Mouse (Mus musculus): ENCODE measurements around the gene Ramp1. TPM values are rescaled to one million over a fixed set of nuclear protein-coding genes. Genes with fewer than 3 reads are reported as not detected.

The Ramp1 gene
- 59.0 and 60.6 TPM in 2 replicates for polyA plus RNA-seq (2012; rRNA removed)

DNA sequence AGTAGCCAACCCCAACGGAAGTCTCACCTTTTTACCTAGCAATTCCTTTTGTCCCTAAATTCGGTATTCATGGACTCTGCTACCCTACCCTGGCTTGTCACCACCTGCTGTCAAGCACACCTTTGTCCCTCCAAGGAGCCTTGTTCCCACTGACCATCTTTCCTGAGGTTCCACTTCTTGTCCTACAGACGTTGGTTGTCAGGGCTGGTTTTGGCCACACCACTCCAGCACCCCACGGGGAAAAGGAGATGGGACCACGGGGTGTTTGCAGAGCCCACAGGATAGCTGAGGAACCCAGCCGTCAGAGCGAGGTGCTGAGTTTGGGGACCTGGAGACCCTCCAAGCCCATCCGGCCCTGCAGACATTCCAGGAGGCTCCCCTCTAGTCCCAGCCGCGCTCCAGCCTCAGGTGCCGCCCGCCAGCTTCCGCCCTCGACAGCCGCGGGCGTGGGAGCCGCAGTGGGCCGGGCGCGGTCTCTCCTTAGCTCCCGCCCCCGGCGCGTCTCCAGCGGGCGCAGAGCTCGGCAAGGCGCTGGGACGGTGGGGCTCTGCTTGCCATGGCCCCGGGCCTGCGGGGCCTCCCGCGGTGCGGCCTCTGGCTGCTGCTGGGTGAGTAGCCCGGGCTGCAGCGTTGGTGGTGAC is at the start of gene Ramp1:
TSS of gene Ramp1 (plus strand) at position 290 of the 641 bp plus-strand sequence.
- DNase-seq (ENCODE audit: extremely low spot score in 1 of 2, low spot score in 1 of 2) = peak in 1 of 2 experiments; percentile 61

DNA sequence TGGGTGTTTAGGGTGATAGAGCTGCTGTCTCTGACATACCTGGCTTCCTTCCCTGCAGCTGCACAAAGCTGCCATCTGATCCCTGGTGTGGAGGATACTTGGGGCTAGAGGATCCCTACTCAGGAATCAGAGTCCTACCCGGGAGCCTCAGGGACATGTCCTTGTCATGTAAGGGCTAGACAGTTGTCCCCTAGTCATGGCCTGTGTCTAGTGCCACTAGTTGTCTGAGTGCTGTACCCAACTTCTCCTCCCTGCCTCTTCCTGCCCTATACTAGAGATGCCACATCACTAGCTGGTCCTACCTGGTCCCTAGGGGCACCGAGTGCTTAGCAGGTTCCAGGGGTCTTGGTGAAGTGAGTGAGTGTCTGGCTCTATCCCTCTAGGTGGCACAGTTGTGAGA is 42.6 kb upstream of the Ramp1 start:
- no peak for DNase-seq (ENCODE audit: extremely low spot score in 1 of 2, low spot score in 1 of 2)

DNA sequence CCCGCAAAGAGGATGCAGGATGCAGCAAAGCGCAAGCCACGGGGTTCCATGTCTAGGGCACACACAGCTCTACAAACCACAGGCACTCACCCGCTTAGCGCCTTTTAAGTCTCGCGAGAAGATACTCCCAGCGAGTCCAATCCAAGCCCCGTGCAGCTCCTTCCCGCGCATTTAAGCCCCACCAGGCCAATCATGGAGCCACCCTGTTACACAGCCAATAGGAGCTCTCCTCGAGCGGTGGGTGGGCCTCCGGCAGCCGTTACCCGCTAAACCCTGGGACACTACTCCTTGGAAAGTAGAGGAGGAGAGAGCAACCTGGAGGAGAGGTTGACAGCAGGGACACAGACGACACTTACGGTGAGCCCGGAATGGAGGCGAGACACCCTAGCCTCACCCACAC is 34.8 kb upstream of the Ramp1 start, which contains the start of gene Rbm44:
TSS of gene Rbm44 (plus strand) at position 277 of the 400 bp plus-strand sequence.
- no peak for DNase-seq (ENCODE audit: extremely low spot score in 1 of 2, low spot score in 1 of 2)

DNA sequence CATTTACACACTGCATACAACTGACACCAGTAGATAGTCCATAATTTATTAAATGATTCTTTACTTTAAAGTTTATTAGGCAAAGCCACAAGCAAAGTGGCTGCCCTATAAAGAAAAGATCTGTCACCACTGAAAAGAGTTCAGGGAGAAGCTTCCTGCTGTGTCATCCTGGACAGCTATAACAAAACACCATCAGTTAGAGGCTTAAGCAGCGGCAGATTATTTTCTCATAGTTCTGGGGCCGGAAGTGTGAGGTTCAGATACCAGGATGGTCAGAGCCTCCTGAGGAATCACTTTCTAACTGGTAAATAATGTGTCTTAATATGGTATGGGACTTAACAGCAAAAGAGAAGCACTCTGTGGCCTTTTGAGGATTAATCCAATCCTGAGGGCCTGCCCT is 28.1 kb upstream of the Ramp1 start:
- no peak for DNase-seq (ENCODE audit: extremely low spot score in 1 of 2, low spot score in 1 of 2)

DNA sequence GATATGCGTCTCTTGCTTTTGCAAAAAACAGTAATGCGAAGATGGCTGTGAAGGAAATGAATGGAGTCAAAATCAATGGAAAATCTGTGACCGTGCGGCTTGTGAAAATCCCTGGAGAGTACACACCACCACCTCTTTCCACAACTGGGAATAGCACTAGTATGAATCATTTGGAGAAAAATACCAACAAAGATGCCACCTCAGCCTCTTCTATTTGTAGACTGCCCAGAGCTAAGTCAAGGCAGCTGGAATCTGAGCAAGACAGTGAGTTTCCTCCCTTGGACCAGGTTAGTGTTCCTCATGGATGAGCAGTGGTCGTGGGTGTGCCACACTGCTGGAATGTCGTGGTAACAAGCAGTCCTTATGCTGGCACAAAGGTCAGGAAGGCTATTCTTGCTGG is 12.8 kb upstream of the Ramp1 start:
- DNase-seq (ENCODE audit: extremely low spot score in 1 of 2, low spot score in 1 of 2) = no peak

DNA sequence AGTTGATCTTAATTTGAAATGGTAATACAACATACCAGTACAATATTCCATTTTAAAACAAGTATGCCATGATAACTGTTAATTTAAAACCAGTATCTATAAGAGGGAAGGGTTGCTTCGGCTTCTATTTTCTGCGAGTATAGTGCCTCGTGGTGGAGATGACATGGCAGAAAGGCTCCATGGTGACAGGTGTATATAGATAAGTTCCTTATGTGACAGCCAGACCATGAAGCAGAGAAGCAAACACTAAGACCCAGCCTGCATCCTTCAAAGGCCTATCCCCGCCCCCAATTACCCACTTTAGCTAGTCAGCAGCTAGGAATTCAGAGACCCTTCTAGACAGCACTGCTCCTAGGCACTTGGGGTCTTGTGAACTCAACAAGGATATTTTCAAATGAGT is 10.5 kb upstream of the Ramp1 start:
- DNase-seq (ENCODE audit: extremely low spot score in 1 of 2, low spot score in 1 of 2) = no peak

DNA sequence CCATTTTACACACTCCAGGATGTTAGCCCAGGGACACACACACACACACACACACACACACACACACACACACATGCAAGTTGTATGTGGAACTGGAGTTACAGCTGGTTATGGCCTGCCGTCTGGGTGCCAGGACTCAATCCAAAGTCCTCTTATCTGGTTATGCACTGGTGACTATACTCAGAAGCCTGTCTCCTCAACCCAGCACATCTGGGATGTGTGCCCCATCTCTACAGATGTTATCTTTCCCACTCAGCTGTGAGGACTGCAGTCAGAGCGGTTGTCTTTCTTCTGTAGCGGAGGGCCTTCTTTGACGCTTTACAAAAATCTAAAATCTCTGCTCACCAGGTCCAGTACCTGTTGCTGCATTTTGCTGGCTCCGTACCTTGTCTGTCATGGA is 4.8 kb upstream of the Ramp1 start:
- no peak for DNase-seq (ENCODE audit: extremely low spot score in 1 of 2, low spot score in 1 of 2)

DNA sequence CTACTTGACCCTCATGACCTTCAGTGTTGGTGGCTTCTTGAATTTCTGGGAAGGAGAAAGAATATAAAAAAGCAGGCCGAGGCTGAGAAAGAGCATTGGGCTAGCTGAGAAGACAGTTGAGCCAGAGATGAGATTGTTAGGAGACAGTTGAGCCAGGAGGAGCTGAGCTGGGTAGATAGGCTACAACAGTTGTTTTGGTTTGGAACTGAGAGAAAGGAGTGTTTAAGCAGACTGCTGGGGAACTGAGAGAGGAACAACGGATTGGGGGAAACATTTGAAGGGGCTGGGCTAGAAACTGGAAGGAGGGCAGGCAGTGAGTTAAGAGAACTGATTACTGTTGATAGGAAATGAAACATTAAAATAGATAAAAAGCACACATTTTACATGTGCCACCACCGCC is 3.6 kb upstream of the Ramp1 start:
- DNase-seq (ENCODE audit: extremely low spot score in 1 of 2, low spot score in 1 of 2) = no peak

DNA sequence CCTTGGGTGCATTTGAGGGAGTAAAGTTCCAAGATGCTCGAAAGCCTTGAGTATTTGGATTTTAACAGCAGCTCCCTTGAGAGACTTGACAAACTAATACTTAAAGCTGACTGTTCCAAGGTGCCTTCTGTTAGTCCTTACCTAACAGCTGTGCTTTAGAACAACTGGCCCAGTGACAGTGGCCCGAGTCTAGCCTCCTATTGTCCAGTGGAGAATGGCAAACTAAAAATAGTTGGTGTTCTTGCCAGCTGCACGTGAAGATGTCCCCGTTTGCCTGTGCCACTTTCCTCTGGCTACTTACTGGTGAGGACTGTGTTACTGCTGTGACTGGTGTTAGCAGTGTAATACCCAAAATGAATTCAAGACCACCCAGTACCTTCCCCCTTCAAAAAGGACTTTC is 2.8 kb upstream of the Ramp1 start:
- no peak for DNase-seq (ENCODE audit: extremely low spot score in 1 of 2, low spot score in 1 of 2)

DNA sequence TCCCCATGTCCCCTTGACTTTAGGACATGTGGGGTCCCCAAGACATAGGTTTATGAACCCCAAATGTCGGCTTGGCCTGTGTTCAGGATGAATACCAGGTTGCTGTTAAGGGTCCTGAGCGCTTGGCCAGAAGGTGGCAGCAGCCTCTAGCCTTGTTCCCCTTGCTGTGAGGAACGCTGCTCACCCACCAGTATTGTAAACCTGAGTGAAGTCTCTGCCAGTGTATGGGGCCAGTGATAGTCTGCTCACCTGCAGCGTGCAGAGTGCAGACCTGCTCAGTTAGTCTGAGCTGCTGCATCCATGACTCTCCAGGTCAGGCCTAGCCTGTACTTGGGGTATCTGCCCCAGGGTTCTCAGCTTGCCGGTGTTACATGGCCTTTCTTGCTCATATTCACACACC is 536 bp upstream of the Ramp1 start:
- peak; percentile 72 to 88 for DNase-seq (ENCODE audit: extremely low spot score in 1 of 2, low spot score in 1 of 2)

DNA sequence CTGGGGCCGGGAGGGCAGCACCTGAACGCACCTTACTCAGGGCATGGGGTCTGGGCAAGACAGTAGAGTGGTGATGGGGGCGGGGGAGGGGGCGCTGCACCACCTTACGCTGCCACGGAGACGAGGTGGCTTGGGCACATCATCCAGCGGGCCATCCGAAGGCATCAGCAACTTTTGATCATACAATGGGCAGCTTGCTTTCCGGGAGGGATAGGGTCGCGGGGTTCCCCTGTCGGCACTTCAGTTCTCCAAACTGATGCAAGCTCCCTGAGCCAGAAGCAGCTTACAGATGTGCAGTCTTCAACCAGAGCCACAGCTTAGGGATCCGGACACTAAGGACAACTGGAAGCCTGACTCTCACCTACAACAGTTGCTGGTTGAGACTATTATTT is 548 bp downstream of the Ramp1 start:
- DNase-seq (ENCODE audit: extremely low spot score in 1 of 2, low spot score in 1 of 2) = no peak

DNA sequence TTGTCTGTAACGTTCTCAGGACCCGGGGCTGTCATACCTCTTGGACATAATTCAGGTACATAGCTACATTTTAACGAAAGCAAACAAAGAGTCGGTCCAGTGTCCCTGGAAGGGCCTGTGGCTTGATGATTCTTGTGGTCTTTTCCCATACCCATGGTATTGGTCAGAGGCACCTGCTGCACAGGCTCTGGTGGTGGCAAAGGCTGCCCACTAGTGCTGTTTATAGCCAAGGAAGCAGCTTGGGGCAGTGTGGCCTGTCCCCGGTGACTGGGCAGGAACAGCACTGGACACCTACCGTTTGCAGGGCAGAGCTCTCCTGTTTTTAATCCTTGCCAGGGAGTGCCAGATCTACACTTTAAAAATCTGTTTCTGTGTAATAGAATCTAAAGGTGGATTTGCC is 1.1 kb downstream of the Ramp1 start:
- peak in 1 of 2 experiments; percentile 20 for DNase-seq (ENCODE audit: extremely low spot score in 1 of 2, low spot score in 1 of 2)

DNA sequence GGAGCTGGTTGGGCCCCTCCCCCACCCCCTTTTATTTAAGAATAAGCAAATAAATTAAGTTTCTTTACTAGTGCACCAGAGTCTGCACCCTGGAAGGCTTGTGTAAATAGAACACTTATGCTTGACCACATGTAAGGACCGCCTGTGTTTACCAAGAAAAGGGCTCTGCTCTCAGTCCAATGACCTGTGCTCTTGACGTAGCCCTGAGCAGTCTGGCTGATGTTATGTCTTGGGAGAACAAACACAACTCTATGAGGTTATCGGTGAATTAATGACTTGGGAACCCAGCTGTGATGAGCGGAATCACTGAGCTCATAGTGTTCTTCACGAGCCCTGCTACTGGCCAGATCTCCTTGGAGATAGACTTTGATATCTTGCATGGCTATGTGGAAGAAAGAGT is 1.6 kb downstream of the Ramp1 start:
- no peak for DNase-seq (ENCODE audit: extremely low spot score in 1 of 2, low spot score in 1 of 2)

DNA sequence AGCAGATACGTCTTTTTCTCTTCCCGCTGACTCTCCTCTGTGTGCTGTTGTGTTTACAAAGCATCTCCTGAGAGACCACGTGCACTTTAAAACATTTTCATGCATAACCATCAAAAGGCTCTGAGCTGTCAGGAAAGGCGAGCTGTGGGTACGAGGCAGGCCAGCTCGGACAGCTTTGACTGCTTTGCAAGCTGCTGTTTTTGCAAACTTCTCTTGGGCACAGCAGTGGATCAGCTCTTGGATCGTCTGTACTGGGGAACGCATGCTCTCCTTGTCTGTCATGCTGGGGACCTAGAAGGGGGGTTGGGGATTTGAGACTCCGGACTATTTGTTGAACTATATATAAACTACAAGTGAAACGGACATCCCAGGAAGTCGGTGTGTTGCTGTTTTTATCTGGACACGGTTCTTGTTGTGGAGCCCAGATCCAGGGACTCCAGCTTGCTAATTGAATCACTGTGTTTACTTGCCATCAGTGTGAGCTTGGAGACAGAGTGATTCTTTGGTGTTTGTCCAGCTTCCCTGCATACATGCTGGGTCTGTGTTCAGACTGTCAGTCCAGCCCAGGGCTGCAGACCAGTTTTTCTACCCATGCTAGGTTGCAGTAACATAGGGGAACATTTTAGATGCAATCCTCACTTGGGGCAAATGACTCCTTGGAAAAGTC is 2.3 kb downstream of the Ramp1 start:
- DNase-seq (ENCODE audit: extremely low spot score in 1 of 2, low spot score in 1 of 2) = peak in 1 of 2 experiments; percentile 22

DNA sequence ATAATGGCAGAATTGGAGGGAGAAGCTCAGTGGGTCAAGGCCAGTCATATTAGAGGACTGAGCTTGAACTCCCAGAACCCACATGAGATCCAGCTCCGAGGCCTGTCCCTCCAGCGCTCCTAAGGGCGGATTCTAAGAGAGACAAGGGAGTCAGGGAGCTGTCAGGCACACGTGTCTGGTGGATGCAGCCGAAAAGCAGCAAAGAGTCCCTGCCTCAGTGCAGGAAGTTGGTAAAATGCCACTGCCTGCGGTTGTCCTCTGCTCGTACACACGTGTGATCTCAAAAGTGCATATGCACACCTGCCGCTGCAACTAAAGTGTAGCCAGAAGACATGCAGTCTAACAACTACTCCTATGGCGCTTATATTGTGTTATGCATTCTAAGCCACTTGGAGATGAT is 3.7 kb downstream of the Ramp1 start:
- DNase-seq (ENCODE audit: extremely low spot score in 1 of 2, low spot score in 1 of 2) = no peak

DNA sequence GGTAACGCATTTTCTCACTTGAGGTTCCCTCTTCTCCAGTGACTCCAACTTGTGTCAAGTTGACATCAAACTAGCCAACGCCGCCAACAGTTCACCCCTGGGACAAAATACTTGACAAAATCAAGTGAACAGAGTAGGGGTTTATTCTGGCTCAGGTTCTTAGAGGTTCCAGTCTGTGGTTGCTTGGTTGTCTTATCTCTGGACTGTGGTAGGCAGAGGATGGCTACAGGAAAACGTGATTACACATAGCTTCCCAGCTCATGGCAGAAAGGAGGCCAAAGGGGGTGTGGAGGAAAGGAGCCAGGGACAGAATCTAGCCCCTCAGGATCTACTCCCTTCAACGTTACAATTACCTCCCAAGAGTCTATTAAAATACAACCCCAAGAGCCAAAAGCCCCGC is 7.1 kb downstream of the Ramp1 start:
- DNase-seq (ENCODE audit: extremely low spot score in 1 of 2, low spot score in 1 of 2) = no peak

DNA sequence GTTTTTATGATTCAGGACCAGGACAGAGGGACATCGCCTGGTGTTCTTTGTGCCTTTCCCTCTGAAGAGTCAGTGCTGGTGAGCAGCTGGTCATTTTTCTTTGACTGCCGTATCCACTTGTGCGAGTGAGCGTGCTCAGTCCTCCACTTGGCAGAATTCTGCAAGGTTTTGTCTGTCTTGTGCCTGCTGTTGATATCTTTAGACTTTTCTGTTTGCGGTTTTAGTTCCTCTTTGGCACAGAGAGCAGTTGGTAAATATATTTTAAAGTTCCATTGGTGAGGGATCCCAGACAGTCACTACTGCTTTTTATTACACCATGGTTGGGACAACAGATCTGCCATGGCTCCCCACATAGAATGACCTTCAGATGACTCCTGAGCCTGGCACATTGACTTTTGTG is 7.7 kb downstream of the Ramp1 start:
- DNase-seq (ENCODE audit: extremely low spot score in 1 of 2, low spot score in 1 of 2) = no peak

DNA sequence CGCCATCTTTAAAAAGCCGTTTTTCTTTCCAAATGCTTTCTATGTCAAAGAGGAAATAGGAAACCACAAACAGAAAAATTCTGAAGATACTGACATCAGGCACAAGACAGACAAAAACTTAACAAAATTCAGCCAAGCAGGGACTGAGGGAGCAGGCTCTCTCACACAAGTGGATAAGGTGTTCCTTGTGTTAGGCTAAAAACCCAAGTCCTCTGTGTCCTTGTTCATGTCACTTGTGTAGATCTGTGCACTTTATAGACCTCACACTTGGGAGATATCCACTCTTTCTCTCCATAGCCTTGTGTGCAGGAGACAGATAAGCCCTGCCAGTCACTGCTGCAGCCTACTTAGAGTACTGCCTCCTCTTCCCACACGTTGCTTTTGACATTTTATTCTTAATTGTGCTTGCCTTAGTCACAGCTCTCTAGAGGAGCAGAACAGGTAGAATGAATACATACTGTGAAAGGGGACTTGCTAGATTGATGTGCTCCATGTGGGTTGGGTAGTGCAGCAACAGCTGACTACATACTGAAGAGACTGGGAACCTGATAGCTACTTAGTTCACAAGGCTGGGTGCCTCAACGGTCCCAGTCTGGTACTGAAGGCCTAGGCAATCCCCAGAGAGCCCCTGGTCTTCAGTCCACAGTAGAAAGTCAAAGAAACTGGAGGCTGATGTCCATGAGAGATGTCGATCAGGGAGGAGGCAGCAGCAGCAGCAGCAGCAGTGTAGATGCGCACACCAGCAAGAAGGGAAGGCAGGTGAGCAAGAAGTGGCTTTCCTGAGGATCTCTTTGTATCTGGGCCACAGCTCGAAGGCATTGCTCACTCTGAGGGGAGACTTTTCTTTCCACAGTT is 8.4 kb downstream of the Ramp1 start:
- peak in 1 of 2 experiments; percentile 37 for DNase-seq (ENCODE audit: extremely low spot score in 1 of 2, low spot score in 1 of 2)

DNA sequence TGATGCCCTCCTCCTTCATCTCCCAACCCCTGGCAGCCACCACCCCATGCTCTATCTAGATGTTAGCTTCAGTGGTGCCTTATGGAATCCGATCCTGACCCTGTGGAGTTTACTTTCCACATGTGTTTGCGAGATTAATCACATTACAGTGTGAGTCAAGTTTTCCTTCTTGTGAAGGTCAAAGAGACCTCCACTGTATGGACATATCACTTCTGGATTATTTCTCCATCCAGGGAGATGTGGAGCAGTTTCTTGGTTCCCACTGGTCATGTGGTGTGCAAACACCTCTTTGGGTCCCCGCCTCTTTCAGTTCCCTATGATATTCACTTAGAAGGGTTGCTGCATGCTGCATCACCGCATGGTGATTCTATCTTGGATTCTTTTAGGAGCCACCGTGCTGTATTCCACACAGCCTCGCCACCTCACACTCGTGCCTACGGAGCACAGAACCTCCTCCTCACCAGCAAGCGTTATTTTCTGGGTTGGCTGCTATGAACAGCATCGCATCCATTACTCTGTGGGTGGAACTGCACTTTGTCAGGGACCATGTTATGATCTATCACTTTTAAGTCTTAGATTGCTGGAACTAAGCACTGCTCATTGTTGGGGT is 9.3 kb downstream of the Ramp1 start:
- peak in 1 of 2 experiments; percentile 71 for DNase-seq (ENCODE audit: extremely low spot score in 1 of 2, low spot score in 1 of 2)

DNA sequence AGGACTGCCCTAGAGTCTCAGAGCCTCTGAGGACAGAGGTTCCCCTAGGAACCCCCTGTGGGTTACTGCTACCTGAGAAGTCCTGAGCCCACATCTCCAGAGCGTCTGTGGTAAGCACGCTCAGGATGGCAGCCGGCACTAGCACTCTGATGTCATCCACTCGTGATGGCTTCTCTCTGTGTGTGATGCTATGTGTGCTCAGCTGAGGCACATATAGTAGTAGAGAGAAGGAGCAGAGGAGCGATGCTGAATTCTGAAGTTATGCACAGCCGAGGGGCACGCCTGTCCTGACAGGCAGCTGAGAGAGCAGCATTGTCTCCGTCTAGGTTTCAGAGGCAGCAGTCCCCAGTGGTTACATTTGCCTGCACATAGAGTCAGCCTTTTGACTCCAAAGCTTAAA is 12.6 kb downstream of the Ramp1 start:
- DNase-seq (ENCODE audit: extremely low spot score in 1 of 2, low spot score in 1 of 2) = no peak

DNA sequence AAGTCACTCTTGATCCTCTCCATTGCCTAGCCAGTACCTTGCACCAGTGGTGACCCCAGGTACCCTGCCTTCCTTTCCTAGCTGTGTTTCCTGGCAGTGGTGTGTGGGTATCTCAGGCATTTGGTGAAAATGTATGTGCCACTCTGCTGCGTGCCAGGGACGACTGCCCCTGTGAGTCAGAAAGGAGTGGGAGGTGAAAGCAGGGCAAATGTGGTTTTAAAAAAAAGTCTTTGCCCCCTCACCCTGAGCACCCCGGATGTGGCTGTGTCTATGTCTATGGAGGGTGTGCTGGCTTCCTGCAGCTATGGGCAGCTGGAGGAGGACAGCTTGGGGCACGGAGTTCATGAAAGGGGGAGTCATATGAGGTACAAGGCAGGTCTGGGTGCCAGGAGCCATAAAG is 13.6 kb downstream of the Ramp1 start:
- DNase-seq (ENCODE audit: extremely low spot score in 1 of 2, low spot score in 1 of 2) = no peak

All from frontal cortex, adult 2 months (tissue).